Mouse (Mus musculus): ENCODE measurements at regions not wholly inside any gene's neighbourhood (a gene's known extent, or its start where the extent isn't known, plus 50 kb on each side); places are given as distances from the start of the nearest gene placed in this dataset.

DNA sequence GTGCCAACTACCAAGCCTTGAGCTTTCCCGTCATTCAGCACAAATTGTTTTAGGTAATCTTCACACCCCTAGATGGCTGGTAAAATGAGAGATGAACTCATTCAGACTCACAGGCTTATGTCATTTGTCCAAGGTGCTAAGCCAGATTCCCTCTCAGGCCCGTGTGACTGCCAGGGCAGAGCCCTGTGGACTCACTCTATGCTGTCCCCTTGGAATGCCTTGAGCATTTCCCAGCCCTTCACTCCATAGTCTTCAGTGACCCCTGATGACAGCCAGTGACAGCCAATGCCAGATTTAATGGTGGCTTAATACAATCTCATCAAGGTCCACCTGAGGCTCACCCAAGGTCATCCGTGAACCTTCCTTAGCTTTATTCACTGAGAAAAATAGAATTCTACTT lies 270.2 kb upstream of the Jmjd1c start:
- no peak for TF ChIP-seq CTCF (IDR thresholded peaks at IDR 0.05; ENCODE audit: control insufficient read depth, insufficient read depth, low read length)
- no peak for TF ChIP-seq POLR2A (IDR thresholded peaks at IDR 0.05; ENCODE audit: borderline replicate concordance, control insufficient read depth, low read depth, low read length)

All from bone marrow, adult 2 months (tissue).